ENCODE assay signal across 8 mouse cellular contexts in the genomic region with DNA sequence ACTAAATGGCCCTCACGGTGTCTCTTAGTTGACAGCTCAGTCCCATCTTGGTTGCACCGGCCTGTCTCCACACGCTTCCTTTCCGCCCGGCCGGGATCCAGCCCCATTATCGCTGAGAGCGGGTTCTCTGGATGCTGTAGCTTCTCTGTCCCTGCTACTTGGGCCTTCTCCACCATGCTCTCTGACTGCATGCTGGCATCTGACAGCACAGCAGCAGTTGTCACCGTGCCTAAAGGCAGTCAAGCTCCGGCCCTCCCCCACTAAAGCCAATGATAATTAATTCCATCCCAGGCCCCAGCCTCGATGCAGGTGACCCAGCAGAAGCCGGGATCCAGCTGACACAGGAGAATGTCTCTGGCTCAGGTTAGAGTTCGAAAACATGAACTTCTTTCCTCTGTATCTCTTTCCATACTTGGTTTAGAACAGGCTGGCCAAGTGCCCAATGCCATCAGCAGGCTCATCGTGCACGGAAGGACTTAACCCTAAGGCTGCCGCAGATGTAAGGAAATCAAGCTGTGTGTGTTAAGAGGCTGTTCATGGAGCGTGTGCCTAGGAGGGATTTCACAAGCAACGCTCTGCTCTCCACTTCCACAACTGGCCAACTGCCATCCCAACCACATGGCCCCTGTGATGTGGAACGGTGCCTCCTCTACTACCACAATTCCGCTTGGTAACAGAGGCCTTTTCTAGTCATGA.
A peak's percentile ranks its signal among the peaks of the same experiment; 100 is the strongest.
DNase-seq lines count a peak whose midpoint lies in the region; ATAC-seq lines count a peak whose summit lies in the region.

No protein-coding gene starts in this region.

- H3K27me3 ChIP-seq in midbrain, embryonic 14.5 days (ENCODE audit: control insufficient read depth, insufficient read depth, low read length) = no peaks in the 10 kb centered on the region
- no peaks in the 10 kb centered on the region for H3K27me3 ChIP-seq in midbrain, embryonic 16.5 days (ENCODE audit: control insufficient read depth, insufficient read depth, low read depth, low read length)
- no peaks in the 10 kb centered on the region for H3K27me3 ChIP-seq in limb, embryonic 13.5 days

- intact Hi-C loops in left cerebral cortex, postnatal 36 days (cut with DNase I) = no loop called here

- H3K9ac ChIP-seq in midbrain, embryonic 14.5 days (replicated peaks; ENCODE audit: low read length) = no peak overlapping the region
- H3K9ac ChIP-seq in midbrain, embryonic 16.5 days (ENCODE audit: low read depth, low read length) = no peak overlapping the region
- no peak overlapping the region for H3K9ac ChIP-seq in limb, embryonic 13.5 days

- H3K9me3 ChIP-seq in midbrain, embryonic 14.5 days (ENCODE audit: control insufficient read depth, low read length) = no peaks in the 10 kb centered on the region
- no peaks in the 10 kb centered on the region for H3K9me3 ChIP-seq in midbrain, embryonic 16.5 days (replicated peaks; ENCODE audit: control insufficient read depth, low read length, poor library complexity, severe bottlenecking)
- H3K9me3 ChIP-seq in limb, embryonic 13.5 days = no peaks in the 10 kb centered on the region

- no peak overlapping the region for H3K4me2 ChIP-seq in midbrain, embryonic 14.5 days (ENCODE audit: low read length)
- H3K4me2 ChIP-seq in midbrain, embryonic 16.5 days (ENCODE audit: low read length) = no peak overlapping the region
- peak overlapping the region; percentile 12 for H3K4me2 ChIP-seq in limb, embryonic 13.5 days (replicated peaks)

- H3K27ac ChIP-seq in midbrain, embryonic 14.5 days (replicated peaks; ENCODE audit: low read depth, low read length) = no peak overlapping the region
- H3K27ac ChIP-seq in midbrain, embryonic 16.5 days (ENCODE audit: low read length) = no peak overlapping the region
- peak overlapping the region; percentile 61; the same call in 1 of the 2 replicates for H3K27ac ChIP-seq in limb, embryonic 13.5 days

- 0 out of 2 replicates have a peak, but pooled peaks cover 5% of the 10 kb centered on the region for H3K4me1 ChIP-seq in midbrain, embryonic 14.5 days (ENCODE audit: control insufficient read depth, insufficient read depth, low read length)
- H3K4me1 ChIP-seq in midbrain, embryonic 16.5 days (ENCODE audit: control insufficient read depth, insufficient read depth, low read length) = no peaks in the 10 kb centered on the region
- H3K4me1 ChIP-seq in limb, embryonic 13.5 days = peaks cover 29% of the 10 kb centered on the region

- H3K36me3 ChIP-seq in midbrain, embryonic 14.5 days (ENCODE audit: control insufficient read depth, insufficient read depth, low read length) = no peaks in the 10 kb centered on the region
- H3K36me3 ChIP-seq in midbrain, embryonic 16.5 days (ENCODE audit: control insufficient read depth, insufficient read depth, low read length) = no peaks in the 10 kb centered on the region
- no peaks in the 10 kb centered on the region for H3K36me3 ChIP-seq in limb, embryonic 13.5 days

- WGBS in midbrain, embryonic 14.5 days = 73% methylated on average over 20 of the region's 20 CpGs
- 64% methylated on average over 20 of the region's 20 CpGs for WGBS in midbrain, embryonic 16.5 days
- WGBS in limb, embryonic 13.5 days = 42% methylated on average over 20 of the region's 20 CpGs

- peak; percentile 46 for DNase-seq in midbrain, embryonic 14.5 days
- DNase-seq in adrenal gland, postnatal 36 days = peak; percentile 59 to 68
- DNase-seq in cerebellum, postnatal 25 days = peak; percentile 50 to 62
- no peak for DNase-seq in left cerebral cortex, postnatal 36 days (ENCODE audit: low spot score in 2 of 2)
- no peak for DNase-seq in thymus, postnatal 14 days

- no peak for ATAC-seq in midbrain, embryonic 14.5 days (ENCODE audit: low FRiP score, low TSS enrichment)
- no peak for ATAC-seq in midbrain, embryonic 16.5 days
- peak; percentile 30; the same call in 1 of the 2 replicates for ATAC-seq in limb, embryonic 13.5 days (ENCODE audit: low FRiP score, low read depth)
- no peak for ATAC-seq in erythroid progenitor cell, adult 5-6 weeks (replicated peaks; ENCODE audit: low FRiP score, poor library complexity, severe bottlenecking)

- H3K4me3 ChIP-seq in midbrain, embryonic 14.5 days (replicated peaks; ENCODE audit: low read depth, low read length) = no peak overlapping the region
- no peak overlapping the region for H3K4me3 ChIP-seq in midbrain, embryonic 16.5 days (ENCODE audit: low read depth, low read length)
- no peak overlapping the region for H3K4me3 ChIP-seq in limb, embryonic 13.5 days

Comparison
In these comparisons a context has a peak if more than half of its experiments do, and no peak if none do; other contexts are left out.
1. DNase-seq: peak in midbrain, embryonic 14.5 days (single experiment), adrenal gland, postnatal 36 days (2 of 2) and cerebellum, postnatal 25 days (2 of 2); none in left cerebral cortex, postnatal 36 days (0 of 2) and thymus, postnatal 14 days (single experiment).